Mouse (Mus musculus) midbrain, embryonic 14.5 days (tissue): ENCODE data around the gene Peli2. TPM values are rescaled to one million over a fixed set of nuclear protein-coding genes. Genes with fewer than 3 reads are reported as not detected.

Experiments used
- ATAC-seq: fragments of 200-750 bp; cut with Nextera tagmentation; 2 replicates; pipeline ENCODE4 v1.8.0; 2017; ENCODE audit warnings: moderate number of reproducible peaks, moderate library complexity; ENCODE audit not compliant: low FRiP score, low TSS enrichment
- DNase-seq: peaks from one replicate; pipeline ENCODE4 v3.0.0-alpha.2; 2015
- H3K27ac ChIP-seq: fragments of 300-500 bp; sonication (generic); replicated peaks from 2 replicates; pipeline ENCODE4 v1.5.1; 2014; ENCODE audit warnings: mild to moderate bottlenecking, low read depth, low read length, moderate library complexity
- H3K27me3 ChIP-seq: fragments of 300-500 bp; sonication (generic); 2 replicates; pipeline ENCODE4 v1.6.1; 2014; ENCODE audit warnings: low read length, control low read depth, mixed read lengths; ENCODE audit not compliant: control insufficient read depth, insufficient read depth
- H3K36me3 ChIP-seq: fragments of 300-500 bp; sonication (generic); 2 replicates; pipeline ENCODE4 v1.6.1; 2014; ENCODE audit warnings: low read length, control low read depth; ENCODE audit not compliant: control insufficient read depth, insufficient read depth
- H3K4me1 ChIP-seq: fragments of 300-500 bp; sonication (generic); 2 replicates; pipeline ENCODE4 v1.6.1; 2014; ENCODE audit warnings: mild to moderate bottlenecking, antibody characterized with exemption, low read length, control low read depth; ENCODE audit not compliant: control insufficient read depth, insufficient read depth
- H3K4me2 ChIP-seq: fragments of 300-500 bp; sonication (generic); 2 replicates; pipeline ENCODE4 v1.6.1; 2014; ENCODE audit warnings: mild to moderate bottlenecking, low read length, moderate library complexity
- H3K4me3 ChIP-seq: fragments of 300-500 bp; sonication (generic); replicated peaks from 2 replicates; pipeline ENCODE4 v1.5.1; 2014; ENCODE audit warnings: low read depth, low read length
- H3K9ac ChIP-seq: fragments of 300-500 bp; sonication (generic); replicated peaks from 2 replicates; pipeline ENCODE4 v1.6.1; 2014; ENCODE audit warnings: mild to moderate bottlenecking, low read length, moderate library complexity
- H3K9me3 ChIP-seq: fragments of 300-500 bp; sonication (generic); 2 replicates; pipeline ENCODE4 v1.6.1; 2016; ENCODE audit warnings: low read length, control low read depth, mixed read lengths; ENCODE audit not compliant: control insufficient read depth
- whole genome bisulfite sequencing: fragments of 180-500 bp; shearing (Covaris S2); extraction: QIAGEN DNeasy Blood & Tissue Kit; methylation state at CpG from one replicate; pipeline ENCODE4 v1.1.7; 2014; 5-methylcytosine and 5-hydroxymethylcytosine counted together
- polyA plus RNA-seq: library from polyadenylated mRNA; unstranded; fragments of >200 nt; fragmentation: Nextera tagmentation; extraction: Ambion mirVana; gene quantifications from 2 replicates; pipeline ENCODE4 v1.2.1, GENCODE M21; 2014

Gene Peli2
- polyA plus RNA-seq, 1 experiment from 2014 or later = 8.6 TPM

- Histone ChIP-seq H3K4me1 (no peaks in the 10 kb centered on the region; the same call in 1 of the 2 replicates), H3K9me3 (no peaks in the 10 kb centered on the region), H3K36me3 (no peaks in the 10 kb centered on the region), H3K27ac (no peak overlapping the region), H3K27me3 (no peaks in the 10 kb centered on the region), H3K4me3 (no peak overlapping the region), H3K4me2 (no peak overlapping the region), H3K9ac (no peak overlapping the region)
- WGBS = 98% methylated on average over 9 of the region's 9 CpGs
- DNase-seq = no peak
- ATAC-seq = no peak
Measured at GRCm38 (mm10) chr14:48303841-48304240, 183.2 kb downstream of the Peli2 start.

DNA sequence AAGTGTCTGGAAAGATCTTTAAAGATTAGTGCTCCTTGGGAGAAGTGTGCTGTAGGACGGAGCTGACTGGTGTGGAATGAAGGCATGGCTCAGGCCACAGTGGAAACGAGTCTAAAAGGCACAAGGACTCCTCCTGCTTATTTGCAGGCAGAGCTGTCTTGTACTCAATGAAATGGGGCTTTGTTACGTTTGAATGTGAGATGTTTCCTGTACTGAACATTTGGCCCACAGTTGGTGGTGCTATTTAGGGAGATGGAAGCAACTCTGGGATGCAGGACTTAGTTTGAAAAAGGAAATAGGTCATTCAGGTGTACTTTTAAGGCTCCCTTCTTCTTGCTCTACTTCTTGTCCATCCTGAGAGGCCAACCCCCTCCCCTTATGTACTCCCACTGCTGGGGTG is 192.6 kb downstream of the Peli2 start:
- H3K27me3 ChIP-seq = no peaks in the 10 kb centered on the region
- no peak for DNase-seq
- no peak overlapping the region for H3K9ac ChIP-seq
- no peak overlapping the region for H3K4me2 ChIP-seq
- WGBS = 70% methylated on average over 3 of the region's 3 CpGs
- no peak for ATAC-seq
- H3K4me3 ChIP-seq = no peak overlapping the region
- H3K4me1 ChIP-seq = no peaks in the 10 kb centered on the region
- no peaks in the 10 kb centered on the region for H3K9me3 ChIP-seq
- no peaks in the 10 kb centered on the region for H3K36me3 ChIP-seq
- no peak overlapping the region for H3K27ac ChIP-seq

GRCm38 (mm10) chr14:48316396-48316795 is 195.8 kb downstream of the Peli2 start:
- Histone ChIP-seq H3K4me3 (no peak overlapping the region), H3K27ac (no peak overlapping the region), H3K4me2 (no peak overlapping the region), H3K36me3 (no peaks in the 10 kb centered on the region), H3K9ac (no peak overlapping the region), H3K9me3 (no peaks in the 10 kb centered on the region), H3K27me3 (no peaks in the 10 kb centered on the region), H3K4me1 (no peaks in the 10 kb centered on the region)
- WGBS = 85% methylated on average over 8 of the region's 8 CpGs
- ATAC-seq = no peak
- no peak for DNase-seq

DNA sequence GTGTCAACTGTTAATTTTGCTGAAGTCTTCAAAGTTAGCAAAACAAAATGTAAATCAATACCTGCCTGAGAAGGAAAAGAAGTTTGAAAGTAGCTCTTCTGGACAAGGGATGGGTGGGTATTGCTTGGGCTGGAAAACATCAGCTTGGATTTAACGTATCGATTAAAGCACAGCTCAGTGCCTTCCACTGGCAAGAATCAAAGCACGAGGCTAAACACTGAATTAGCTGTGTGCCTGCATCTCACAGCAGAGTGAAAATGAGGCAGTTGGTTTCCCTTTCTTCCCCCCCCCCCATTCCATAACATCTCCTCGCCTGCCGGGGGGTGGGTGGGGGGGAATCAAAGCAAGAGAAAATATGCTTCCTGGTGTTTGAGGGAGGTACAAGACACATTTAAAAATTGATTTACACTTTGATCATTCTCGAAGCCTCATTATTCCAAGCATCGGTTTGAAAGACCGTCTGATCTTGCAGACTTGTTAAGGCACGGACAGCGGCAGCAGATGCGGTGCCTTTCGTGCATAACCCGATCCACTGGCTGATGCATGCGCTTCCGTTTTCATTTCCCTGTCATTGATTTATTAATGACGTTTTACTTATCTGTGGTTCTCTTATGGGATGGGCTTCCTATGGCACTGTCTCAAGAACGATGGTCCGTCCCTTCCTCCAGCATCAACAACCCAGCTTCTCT is 203.3 kb downstream of the Peli2 start:
- no peak overlapping the region for H3K9ac ChIP-seq
- H3K4me2 ChIP-seq = peak overlapping the region; percentile 24; the same call in 1 of the 2 replicates
- DNase-seq (peak; percentile 50), ATAC-seq (no peak)
- H3K27ac ChIP-seq = no peak overlapping the region
- 61% methylated on average over 18 of the region's 18 CpGs for WGBS
- H3K4me3 ChIP-seq = no peak overlapping the region
- no peaks in the 10 kb centered on the region for H3K27me3 ChIP-seq
- no peaks in the 10 kb centered on the region for H3K9me3 ChIP-seq
- no peaks in the 10 kb centered on the region for H3K36me3 ChIP-seq
- no peaks in the 10 kb centered on the region for H3K4me1 ChIP-seq

- no peaks in the 10 kb centered on the region for H3K4me1 ChIP-seq
- H3K4me2 ChIP-seq = no peak overlapping the region
- ATAC-seq (no peak), DNase-seq (no peak)
- H3K9ac ChIP-seq = no peak overlapping the region
- no peak overlapping the region for H3K27ac ChIP-seq
- no peaks in the 10 kb centered on the region for H3K27me3 ChIP-seq
- no peaks in the 10 kb centered on the region for H3K9me3 ChIP-seq
- 92% methylated on average over 4 of the region's 4 CpGs for WGBS
- H3K36me3 ChIP-seq = no peaks in the 10 kb centered on the region
- H3K4me3 ChIP-seq = no peak overlapping the region
Measured at GRCm38 (mm10) chr14:48324460-48324850, 203.8 kb downstream of the Peli2 start.

- 64% methylated on average over 3 of the region's 3 CpGs for WGBS
- Histone ChIP-seq H3K4me3 (no peak overlapping the region), H3K36me3 (no peaks in the 10 kb centered on the region), H3K4me2 (no peak overlapping the region), H3K4me1 (peaks cover 5% of the 10 kb centered on the region; the same call in 1 of the 2 replicates), H3K9me3 (no peaks in the 10 kb centered on the region), H3K27me3 (no peaks in the 10 kb centered on the region), H3K9ac (no peak overlapping the region), H3K27ac (no peak overlapping the region)
- no peak for ATAC-seq
- no peak for DNase-seq
Measured at GRCm38 (mm10) chr14:48327746-48328145, 207.1 kb downstream of the Peli2 start.

GRCm38 (mm10) chr14:48329716-48330365 is 209.2 kb downstream of the Peli2 start:
- no peak for ATAC-seq
- no peak for DNase-seq
- Histone ChIP-seq H3K9me3 (no peaks in the 10 kb centered on the region), H3K4me1 (peaks cover 15% of the 10 kb centered on the region), H3K36me3 (no peaks in the 10 kb centered on the region), H3K27me3 (no peaks in the 10 kb centered on the region), H3K4me2 (no peak overlapping the region), H3K9ac (no peak overlapping the region), H3K4me3 (no peak overlapping the region), H3K27ac (no peak overlapping the region)
- WGBS = 90% methylated on average over 12 of the region's 12 CpGs
